Mouse (Mus musculus): ENCODE results near the gene Aatk. TPM values are rescaled to one million over a fixed set of nuclear protein-coding genes. Genes with fewer than 3 reads are reported as not detected.

The Aatk gene
- polyA plus RNA-seq (2016; fragmentation: Nextera tagmentation; extraction: Ambion mirVana) = 5.4 and 6.9 TPM in 2 replicates

DNA sequence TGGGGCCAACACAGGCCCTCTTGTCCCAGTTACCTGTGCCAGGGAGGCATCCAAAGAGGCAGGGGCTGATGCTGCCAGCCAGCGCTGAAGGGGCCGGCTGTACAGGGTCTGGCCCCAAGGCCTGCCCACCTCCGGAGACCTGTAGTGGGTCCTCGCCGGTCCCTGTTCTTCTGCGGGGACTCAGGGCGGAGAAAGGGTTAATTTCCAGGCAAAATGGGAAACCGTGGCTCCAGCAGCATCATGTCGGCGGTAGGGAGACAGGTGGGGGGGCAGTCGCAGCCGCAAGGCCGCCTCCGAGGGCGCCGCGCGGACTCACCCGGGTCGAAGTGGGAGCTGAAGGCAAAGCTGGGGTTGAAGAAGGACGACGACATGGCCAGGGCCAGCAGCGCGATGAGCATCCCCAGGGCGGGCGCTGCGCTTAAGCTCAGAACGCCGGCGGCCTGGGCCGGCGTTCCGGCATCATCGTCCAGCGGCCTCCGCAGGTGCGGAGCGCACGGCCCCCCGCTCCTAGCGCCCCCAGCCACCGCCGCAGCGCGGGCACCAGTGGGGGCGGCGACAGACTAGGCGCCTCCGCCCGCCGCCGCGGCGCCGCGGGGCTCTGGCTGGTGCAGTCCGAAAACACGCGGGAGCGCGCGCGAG, at the start of gene Aatk:
Gene Aatk, minus strand, starts transcription at position 615 of the 639 bp plus-strand sequence.
- ATAC-seq (ENCODE audit: insufficient number of reproducible peaks, insufficient read depth, low FRiP score, low TSS enrichment, low read depth) = no peak

DNA sequence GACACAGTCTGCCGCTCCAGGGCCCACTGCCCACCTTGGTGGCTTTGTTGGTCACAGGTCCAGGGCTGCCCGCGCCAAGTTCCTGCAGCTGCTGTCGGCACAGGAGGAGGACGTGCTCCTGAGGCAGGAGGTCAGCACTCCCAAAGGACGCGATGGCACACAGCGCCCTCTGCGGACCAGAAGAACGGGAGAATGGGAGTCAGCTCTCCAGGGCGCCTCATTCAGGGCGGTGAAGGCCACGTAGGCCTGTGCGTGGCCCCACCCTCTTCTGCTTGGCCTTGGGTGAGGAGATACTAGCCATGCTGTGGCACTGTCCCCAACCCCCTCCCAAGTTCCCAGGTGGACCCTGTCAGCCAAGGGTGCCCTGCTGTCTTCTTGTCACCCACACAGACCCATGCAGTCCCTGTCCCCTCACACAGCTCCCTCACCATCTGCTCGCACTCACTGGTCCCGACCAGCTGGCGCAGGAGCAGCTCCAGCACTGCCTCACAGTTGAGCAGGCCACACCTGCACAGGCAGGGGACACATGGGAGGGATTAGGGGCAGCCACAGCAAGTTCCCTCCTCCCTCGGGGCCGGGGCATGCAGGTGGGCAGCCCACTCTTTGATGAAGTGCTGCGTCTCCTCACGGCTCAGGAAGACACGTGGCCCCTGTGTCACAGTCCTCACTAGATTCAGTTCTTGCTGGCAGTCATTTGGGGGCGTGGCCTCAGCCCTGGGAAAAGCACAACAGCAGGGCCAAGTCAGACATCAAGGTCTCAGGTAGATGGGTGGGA, 46.0 kb upstream of the Aatk start:
- no peak for ATAC-seq (ENCODE audit: insufficient number of reproducible peaks, insufficient read depth, low FRiP score, low TSS enrichment, low read depth)
- no peak overlapping the region for H3K4me2 ChIP-seq
- WGBS = 76% methylated on average over 23 of the region's 23 CpGs
- H3K36me3 ChIP-seq = peaks cover 73% of the 10 kb centered on the region
- peaks cover 7% of the 10 kb centered on the region for H3K4me1 ChIP-seq (replicated peaks)
- H3K4me3 ChIP-seq (replicated peaks) = no peak overlapping the region
- no peak overlapping the region for H3K27ac ChIP-seq
- no peaks in the 10 kb centered on the region for H3K9me3 ChIP-seq
- no peaks in the 10 kb centered on the region for H3K27me3 ChIP-seq
- no peak overlapping the region for H3K9ac ChIP-seq (replicated peaks)

More for the DNA sequence above, at the start of gene Aatk:
- no peaks in the 10 kb centered on the region for H3K36me3 ChIP-seq
- peak within 1 kb of the TSS; percentile 94 for H3K4me2 ChIP-seq
- under 1% methylated on average over 46 of the region's 63 CpGs for WGBS
- no peak within 1 kb of the TSS for H3K27ac ChIP-seq
- H3K27me3 ChIP-seq = peaks cover 49% of the 10 kb centered on the region
- H3K4me3 ChIP-seq (replicated peaks) = peak within 1 kb of the TSS; percentile 69
- H3K9me3 ChIP-seq = no peaks in the 10 kb centered on the region
- H3K9ac ChIP-seq (replicated peaks) = peak within 1 kb of the TSS; percentile 78
- H3K4me1 ChIP-seq (replicated peaks) = peaks cover 45% of the 10 kb centered on the region

- Histone ChIP-seq H3K4me1 (replicated peaks) (peaks cover 10% of the 10 kb centered on the region), H3K4me2 (no peak overlapping the region), H3K36me3 (peaks cover 61% of the 10 kb centered on the region), H3K9me3 (no peaks in the 10 kb centered on the region), H3K9ac (replicated peaks) (no peak overlapping the region), H3K4me3 (replicated peaks) (no peak overlapping the region), H3K27me3 (no peaks in the 10 kb centered on the region), H3K27ac (no peak overlapping the region)
- WGBS = 96% methylated on average over 4 of the region's 4 CpGs
- no peak for ATAC-seq (ENCODE audit: insufficient number of reproducible peaks, insufficient read depth, low FRiP score, low TSS enrichment, low read depth)
These were observed 43.7 kb upstream of the Aatk start for GRCm38 (mm10) chr11:120090661-120091060.

DNA sequence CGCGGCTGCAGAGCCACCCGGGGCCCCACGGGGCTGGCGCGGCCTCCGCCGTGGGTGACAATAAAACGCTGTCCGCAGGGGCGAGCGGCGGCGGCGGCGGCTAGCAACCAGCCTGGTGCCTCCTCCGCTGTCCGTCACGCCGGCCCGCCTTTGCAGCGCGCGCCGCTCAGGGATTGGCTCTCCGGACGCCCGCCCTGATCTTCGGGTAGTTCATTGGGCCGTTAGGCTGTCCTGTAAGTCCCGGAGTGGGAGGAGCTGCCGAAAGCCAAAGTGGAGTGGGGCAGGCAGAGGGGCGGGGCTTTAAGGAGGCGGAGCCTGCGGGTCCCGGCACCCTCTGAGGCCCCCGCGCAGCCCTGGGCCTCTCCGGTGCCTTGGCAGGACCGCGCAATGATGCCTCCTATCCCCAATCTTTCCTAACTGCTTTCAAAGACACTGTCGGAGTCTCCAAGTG, 39.8 kb upstream of the Aatk start, which contains the start of gene Cep131:
Gene Cep131, minus strand, starts transcription at position 126 of the 451 bp plus-strand sequence.
- no peaks in the 10 kb centered on the region for H3K9me3 ChIP-seq
- peak within 1 kb of the TSS; percentile 99 for H3K4me3 ChIP-seq (replicated peaks)
- H3K4me2 ChIP-seq = peak within 1 kb of the TSS; percentile 70
- under 1% methylated on average over 42 of the region's 42 CpGs for WGBS
- peak within 1 kb of the TSS; percentile 89 for H3K27ac ChIP-seq
- peak within 1 kb of the TSS; percentile 96 for H3K9ac ChIP-seq (replicated peaks)
- peaks cover 15% of the 10 kb centered on the region for H3K4me1 ChIP-seq (replicated peaks)
- peaks cover 45% of the 10 kb centered on the region for H3K36me3 ChIP-seq
- no peaks in the 10 kb centered on the region for H3K27me3 ChIP-seq
- peak; percentile 96 for ATAC-seq (ENCODE audit: insufficient number of reproducible peaks, insufficient read depth, low FRiP score, low TSS enrichment, low read depth)

DNA sequence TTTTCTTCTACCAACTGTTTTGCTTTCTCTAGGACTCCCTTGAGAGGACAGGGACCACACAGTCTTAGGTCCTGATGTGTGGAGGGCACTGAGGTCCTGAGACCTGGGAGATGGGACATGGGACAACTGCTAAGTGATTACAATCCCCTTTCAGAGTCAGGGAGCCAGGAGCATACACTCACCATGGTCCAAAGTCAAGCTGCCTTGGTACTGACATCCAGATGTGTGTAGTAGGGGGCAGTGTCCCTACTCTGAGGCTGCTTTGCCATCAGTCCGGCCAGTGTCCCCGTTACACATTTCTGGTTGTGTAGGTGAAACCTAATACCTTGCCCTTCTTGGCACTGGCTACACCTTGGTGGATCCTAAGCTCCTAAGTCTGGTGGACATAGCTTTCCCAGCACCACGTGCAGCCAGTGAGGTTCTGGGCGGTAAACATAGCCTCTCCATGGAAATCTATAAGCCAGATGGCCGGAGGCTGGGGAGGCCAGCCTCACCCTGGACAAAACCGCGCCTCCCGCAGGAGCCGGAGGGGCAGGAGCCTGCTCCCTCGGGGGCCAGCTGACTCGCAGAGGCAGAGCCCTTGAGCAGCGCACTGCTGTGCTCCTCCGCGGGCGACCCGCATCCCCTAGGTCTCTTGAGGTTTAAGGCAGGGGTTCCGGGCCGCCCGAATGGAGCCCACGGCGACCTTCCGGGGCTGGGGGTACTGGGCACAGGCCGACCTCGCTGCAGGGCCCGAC, 39.1 kb upstream of the Aatk start:
- Histone ChIP-seq H3K27ac (peak overlapping the region; percentile 89), H3K4me2 (peak overlapping the region; percentile 70), H3K9ac (replicated peaks) (peak overlapping the region; percentile 96), H3K9me3 (no peaks in the 10 kb centered on the region), H3K36me3 (peaks cover 45% of the 10 kb centered on the region), H3K4me1 (replicated peaks) (peaks cover 15% of the 10 kb centered on the region), H3K27me3 (no peaks in the 10 kb centered on the region), H3K4me3 (replicated peaks) (peak overlapping the region; percentile 99)
- under 1% methylated on average over 25 of the region's 25 CpGs for WGBS
- peak; percentile 24; the same call in 1 of the 2 replicates for ATAC-seq (ENCODE audit: insufficient number of reproducible peaks, insufficient read depth, low FRiP score, low TSS enrichment, low read depth)

DNA sequence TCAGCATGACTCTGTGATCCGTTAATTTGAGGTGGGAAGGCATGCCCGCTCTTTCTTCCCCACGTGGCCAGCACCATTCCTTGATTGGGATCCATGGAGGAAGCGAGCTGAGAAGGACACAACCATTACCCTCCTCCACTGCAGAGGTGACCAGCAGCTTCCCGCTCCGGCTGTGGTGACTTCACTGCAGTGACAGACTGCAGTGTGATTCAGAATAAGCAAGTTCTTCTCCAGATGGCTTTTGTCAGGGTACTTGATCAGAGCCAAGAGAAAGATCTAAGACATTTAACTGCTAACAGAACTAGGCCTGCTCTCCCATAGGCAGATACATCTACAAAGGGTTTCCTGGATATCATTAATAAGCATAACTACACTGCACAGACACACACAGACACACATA, 33.3 kb upstream of the Aatk start:
- Histone ChIP-seq H3K4me3 (replicated peaks) (no peak overlapping the region), H3K4me1 (replicated peaks) (peaks cover 10% of the 10 kb centered on the region), H3K36me3 (peaks cover 88% of the 10 kb centered on the region), H3K27ac (no peak overlapping the region), H3K9me3 (no peaks in the 10 kb centered on the region), H3K4me2 (no peak overlapping the region), H3K9ac (replicated peaks) (no peak overlapping the region), H3K27me3 (no peaks in the 10 kb centered on the region)
- ATAC-seq (ENCODE audit: insufficient number of reproducible peaks, insufficient read depth, low FRiP score, low TSS enrichment, low read depth) = no peak
- 85% methylated on average over 6 of the region's 6 CpGs for WGBS

- Histone ChIP-seq H3K27ac (no peak overlapping the region), H3K27me3 (no peaks in the 10 kb centered on the region), H3K36me3 (peaks cover 100% of the 10 kb centered on the region), H3K4me2 (no peak overlapping the region), H3K9ac (replicated peaks) (no peak overlapping the region), H3K9me3 (no peaks in the 10 kb centered on the region), H3K4me1 (replicated peaks) (peaks cover 16% of the 10 kb centered on the region), H3K4me3 (replicated peaks) (no peak overlapping the region)
- 72% methylated on average over 3 of the region's 3 CpGs for WGBS
- no peak for ATAC-seq (ENCODE audit: insufficient number of reproducible peaks, insufficient read depth, low FRiP score, low TSS enrichment, low read depth)
These were observed 29.2 kb upstream of the Aatk start for GRCm38 (mm10) chr11:120076191-120076590.

- ATAC-seq (ENCODE audit: insufficient number of reproducible peaks, insufficient read depth, low FRiP score, low TSS enrichment, low read depth) = no peak
- Histone ChIP-seq H3K27me3 (no peaks in the 10 kb centered on the region), H3K4me3 (replicated peaks) (no peak overlapping the region), H3K36me3 (peaks cover 100% of the 10 kb centered on the region), H3K9ac (replicated peaks) (no peak overlapping the region), H3K27ac (no peak overlapping the region), H3K4me1 (replicated peaks) (peaks cover 16% of the 10 kb centered on the region), H3K4me2 (no peak overlapping the region), H3K9me3 (no peaks in the 10 kb centered on the region)
- WGBS = 94% methylated on average over 9 of the region's 9 CpGs
These were observed 26.1 kb upstream of the Aatk start for GRCm38 (mm10) chr11:120072986-120073647.

DNA sequence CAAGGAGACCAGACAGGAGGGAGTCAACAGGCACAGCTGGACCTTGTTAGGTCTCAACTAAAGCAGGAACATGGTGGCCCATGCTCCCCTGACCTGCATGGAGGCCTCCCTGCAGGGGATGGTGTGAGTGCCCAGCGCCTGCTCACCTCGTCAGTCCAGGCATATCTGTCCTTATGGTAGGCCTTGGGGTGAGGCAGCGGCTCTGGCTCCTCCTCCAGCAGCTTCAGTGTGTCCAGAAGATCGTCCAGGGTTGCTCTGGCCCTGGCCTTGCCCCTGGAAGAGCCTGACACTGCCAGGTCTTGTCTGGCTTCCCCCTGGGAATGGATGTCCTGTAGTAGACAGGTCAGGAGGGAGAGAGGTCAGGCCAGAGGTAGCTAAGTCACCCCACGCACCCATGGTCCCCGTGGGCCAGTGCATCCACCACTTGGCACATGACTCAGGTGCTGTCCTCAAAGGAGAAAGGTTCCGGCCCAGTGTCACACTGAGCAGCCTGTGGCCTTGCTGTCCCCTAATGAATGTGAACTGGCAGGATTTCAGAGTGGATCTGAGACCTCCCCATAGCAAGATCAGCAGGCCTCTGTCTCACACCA, 24.9 kb upstream of the Aatk start:
- no peak overlapping the region for H3K4me2 ChIP-seq
- ATAC-seq (ENCODE audit: insufficient number of reproducible peaks, insufficient read depth, low FRiP score, low TSS enrichment, low read depth) = no peak
- 76% methylated on average over 7 of the region's 7 CpGs for WGBS
- H3K9ac ChIP-seq (replicated peaks) = no peak overlapping the region
- no peaks in the 10 kb centered on the region for H3K9me3 ChIP-seq
- no peak overlapping the region for H3K4me3 ChIP-seq (replicated peaks)
- peaks cover 16% of the 10 kb centered on the region for H3K4me1 ChIP-seq (replicated peaks)
- H3K36me3 ChIP-seq = peaks cover 100% of the 10 kb centered on the region
- H3K27ac ChIP-seq = no peak overlapping the region
- H3K27me3 ChIP-seq = no peaks in the 10 kb centered on the region

- H3K4me3 ChIP-seq (replicated peaks) = no peak overlapping the region
- no peak overlapping the region for H3K4me2 ChIP-seq
- H3K36me3 ChIP-seq = peaks cover 100% of the 10 kb centered on the region
- 66% methylated on average over 12 of the region's 12 CpGs for WGBS
- H3K4me1 ChIP-seq (replicated peaks) = peaks cover 15% of the 10 kb centered on the region
- no peaks in the 10 kb centered on the region for H3K27me3 ChIP-seq
- H3K9me3 ChIP-seq = no peaks in the 10 kb centered on the region
- no peak for ATAC-seq (ENCODE audit: insufficient number of reproducible peaks, insufficient read depth, low FRiP score, low TSS enrichment, low read depth)
- 0 out of 2 replicates have a peak overlapping the region, but pooled peaks have one; percentile 23 for H3K9ac ChIP-seq (replicated peaks)
- no peak overlapping the region for H3K27ac ChIP-seq
These were observed 24.1 kb upstream of the Aatk start for GRCm38 (mm10) chr11:120071065-120071464.
